Mouse (Mus musculus): ENCODE data around the gene Ttll9.

GRCm38 (mm10) chr2:152939846-152940245 is 22.4 kb upstream of the Ttll9 start:
- TF ChIP-seq CTCF (IDR thresholded peaks at IDR 0.05; ENCODE audit: borderline replicate concordance, extremely low read depth, insufficient read depth, insufficient read length) (peak; percentile 66), POLR2A (IDR thresholded peaks at IDR 0.05; ENCODE audit: borderline replicate concordance, extremely low read depth, insufficient read depth, insufficient read length, poor library complexity, severe bottlenecking) (no peak)

Data from brain, embryonic 14.5 days (tissue).